Comparison of ENCODE assay signal across 8 mouse cellular contexts in the genomic region with DNA sequence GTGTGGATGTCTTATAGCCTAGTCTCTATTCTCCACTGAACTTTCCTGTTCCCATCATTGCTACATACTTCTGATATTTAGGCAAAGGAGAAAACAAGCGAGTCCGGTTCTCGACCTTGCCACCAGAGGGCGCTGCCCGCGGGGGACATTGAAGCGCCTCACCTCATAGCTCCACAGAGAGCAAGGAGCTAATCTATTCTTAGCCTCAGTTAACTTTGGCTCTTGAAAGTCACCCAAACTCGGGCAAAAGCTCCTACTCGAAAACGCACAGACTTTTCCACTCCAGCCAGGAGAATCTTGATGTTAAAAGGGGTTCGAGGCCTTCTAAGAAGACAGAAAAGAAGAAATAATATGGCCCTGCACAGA. TPM values are rescaled to one million over a fixed set of nuclear protein-coding genes. Genes with fewer than 3 reads are reported as not detected.
DNase-seq lines count a peak whose midpoint lies in the region; ATAC-seq and TF ChIP-seq lines count a peak whose summit lies in the region.

No protein-coding gene starts in this region.

- H3K4me2 ChIP-seq in heart, embryonic 11.5 days, result peak overlapping the region; percentile 81
- H3K4me2 ChIP-seq in kidney, embryonic 16.5 days (replicated peaks; ENCODE audit: low read depth, low read length), result peak overlapping the region; percentile 89
- peak overlapping the region; percentile 94 for H3K4me2 ChIP-seq in liver, embryonic 12.5 days
- peak overlapping the region; percentile 69 for H3K4me2 ChIP-seq in stomach, embryonic 14.5 days (replicated peaks; ENCODE audit: low read depth, low read length)

- TF ChIP-seq POLR2A in bone marrow macrophage, adult 2 months (IDR thresholded peaks at IDR 0.05; ENCODE audit: borderline replicate concordance, low read depth, low read length), result no peak
- TF ChIP-seq POLR2A in embryonic fibroblast, embryonic 13.5 days (IDR thresholded peaks at IDR 0.05; ENCODE audit: low read depth, low read length), result no peak

- H3K4me1 ChIP-seq in bone marrow macrophage, adult 2 months (ENCODE audit: control insufficient read depth, insufficient read depth, low read length), result peaks cover 42% of the 10 kb centered on the region
- no peaks in the 10 kb centered on the region for H3K4me1 ChIP-seq in embryonic fibroblast, embryonic 13.5 days (ENCODE audit: control insufficient read depth, insufficient read depth, low read length)
- H3K4me1 ChIP-seq in heart, embryonic 11.5 days (ENCODE audit: control insufficient read depth, insufficient read depth, low read length), result peaks cover 7% of the 10 kb centered on the region; the same call in 1 of the 2 replicates
- H3K4me1 ChIP-seq in kidney, embryonic 16.5 days (ENCODE audit: insufficient read depth, low read length), result peaks cover 18% of the 10 kb centered on the region
- peaks cover 31% of the 10 kb centered on the region for H3K4me1 ChIP-seq in liver, embryonic 12.5 days
- H3K4me1 ChIP-seq in stomach, embryonic 14.5 days (ENCODE audit: control insufficient read depth, insufficient read depth, low read length), result peaks cover 14% of the 10 kb centered on the region

- peak overlapping the region; percentile 39 for H3K27ac ChIP-seq in bone marrow macrophage, adult 2 months (ENCODE audit: insufficient read depth, low read depth, low read length)
- H3K27ac ChIP-seq in embryonic fibroblast, embryonic 13.5 days (ENCODE audit: insufficient read depth, low read length), result peak overlapping the region; percentile 24; the same call in 1 of the 2 replicates
- H3K27ac ChIP-seq in heart, embryonic 11.5 days (ENCODE audit: low read depth, low read length), result peak overlapping the region; percentile 77
- peak overlapping the region; percentile 79 for H3K27ac ChIP-seq in kidney, embryonic 16.5 days (ENCODE audit: low read length)
- H3K27ac ChIP-seq in liver, embryonic 12.5 days, result peak overlapping the region; percentile 72
- peak overlapping the region; percentile 75; the same call in 1 of the 2 replicates for H3K27ac ChIP-seq in stomach, embryonic 14.5 days (ENCODE audit: low read length)

- TF ChIP-seq CTCF in bone marrow macrophage, adult 2 months (IDR thresholded peaks at IDR 0.05; ENCODE audit: low read depth, low read length), result peak; percentile 96
- peak; percentile 74 for TF ChIP-seq CTCF in embryonic fibroblast, embryonic 13.5 days (IDR thresholded peaks at IDR 0.05; ENCODE audit: borderline replicate concordance, insufficient read depth, low read length)

- peak overlapping the region; percentile 82 for H3K9ac ChIP-seq in heart, embryonic 11.5 days (ENCODE audit: low read depth, low read length)
- peak overlapping the region; percentile 76; the same call in 1 of the 2 replicates for H3K9ac ChIP-seq in kidney, embryonic 16.5 days (replicated peaks; ENCODE audit: low read length)
- peak overlapping the region; percentile 72; the same call in 1 of the 2 replicates for H3K9ac ChIP-seq in liver, embryonic 12.5 days
- H3K9ac ChIP-seq in stomach, embryonic 14.5 days (replicated peaks; ENCODE audit: low read depth, low read length), result no peak overlapping the region

- no peaks in the 10 kb centered on the region for H3K27me3 ChIP-seq in heart, embryonic 11.5 days (ENCODE audit: control insufficient read depth, insufficient read depth, low read length)
- H3K27me3 ChIP-seq in kidney, embryonic 16.5 days (ENCODE audit: insufficient read depth, low read length), result no peaks in the 10 kb centered on the region
- H3K27me3 ChIP-seq in liver, embryonic 12.5 days (replicated peaks), result no peaks in the 10 kb centered on the region
- no peaks in the 10 kb centered on the region for H3K27me3 ChIP-seq in stomach, embryonic 14.5 days (ENCODE audit: control insufficient read depth, insufficient read depth, low read length)

- H3K36me3 ChIP-seq in heart, embryonic 11.5 days (ENCODE audit: control insufficient read depth, insufficient read depth, low read length), result no peaks in the 10 kb centered on the region
- no peaks in the 10 kb centered on the region for H3K36me3 ChIP-seq in kidney, embryonic 16.5 days (ENCODE audit: insufficient read depth, low read length)
- H3K36me3 ChIP-seq in liver, embryonic 12.5 days, result no peaks in the 10 kb centered on the region
- no peaks in the 10 kb centered on the region for H3K36me3 ChIP-seq in stomach, embryonic 14.5 days (ENCODE audit: control insufficient read depth, insufficient read depth, low read length)

- H3K9me3 ChIP-seq in heart, embryonic 11.5 days (replicated peaks; ENCODE audit: control insufficient read depth, low read length), result no peaks in the 10 kb centered on the region
- no peaks in the 10 kb centered on the region for H3K9me3 ChIP-seq in kidney, embryonic 16.5 days (ENCODE audit: low read length)
- H3K9me3 ChIP-seq in liver, embryonic 12.5 days (replicated peaks), result no peaks in the 10 kb centered on the region
- no peaks in the 10 kb centered on the region for H3K9me3 ChIP-seq in stomach, embryonic 14.5 days (ENCODE audit: control insufficient read depth, low read depth, low read length)

- peak; percentile 92 to 93 for DNase-seq in B cell, adult 2 months
- peak; percentile 75 to 86 for DNase-seq in natural killer cell, adult 2 months (ENCODE audit: low spot score in 2 of 2)

- WGBS in heart, embryonic 11.5 days (ENCODE audit: insufficient replicate concordance), result 1% methylated on average over 11 of the region's 11 CpGs
- WGBS in kidney, embryonic 16.5 days, result 0% methylated on average over 11 of the region's 11 CpGs
- WGBS in liver, embryonic 12.5 days (ENCODE audit: insufficient replicate concordance), result 0% methylated on average over 11 of the region's 11 CpGs
- under 1% methylated on average over 11 of the region's 11 CpGs for WGBS in stomach, embryonic 14.5 days

- peak overlapping the region; percentile 70; the same call in 1 of the 2 replicates for H3K4me3 ChIP-seq in bone marrow macrophage, adult 2 months (ENCODE audit: insufficient read depth, low read length)
- H3K4me3 ChIP-seq in embryonic fibroblast, embryonic 13.5 days (ENCODE audit: insufficient read depth, low read length), result 0 out of 2 replicates have a peak overlapping the region, but pooled peaks have one; percentile 53
- peak overlapping the region; percentile 75 for H3K4me3 ChIP-seq in heart, embryonic 11.5 days (ENCODE audit: low read depth, low read length)
- peak overlapping the region; percentile 66 for H3K4me3 ChIP-seq in kidney, embryonic 16.5 days (ENCODE audit: low read length)
- H3K4me3 ChIP-seq in liver, embryonic 12.5 days, result peak overlapping the region; percentile 70
- peak overlapping the region; percentile 62 for H3K4me3 ChIP-seq in stomach, embryonic 14.5 days (ENCODE audit: low read depth, low read length)

- ATAC-seq in heart, embryonic 11.5 days (replicated peaks; ENCODE audit: insufficient number of reproducible peaks, low FRiP score, low TSS enrichment), result no peak
- peak; percentile 62 for ATAC-seq in kidney, embryonic 16.5 days (ENCODE audit: low FRiP score, low TSS enrichment)
- peak; percentile 63 for ATAC-seq in liver, embryonic 12.5 days
- peak; percentile 47; the same call in 1 of the 2 replicates for ATAC-seq in stomach, embryonic 14.5 days (ENCODE audit: insufficient number of reproducible peaks, insufficient read depth, low FRiP score, low read depth)

RNA-seq across cellular contexts. Expression of a gene that starts 0.4 kb away (rescaled TPM):
- polyA plus RNA-seq in bone marrow macrophage, adult 2 months (2012; ENCODE audit: insufficient read depth, insufficient read length, missing spikeins), result 20.3 and 21.4 TPM in 2 replicates
- 22.5 and 23.6 TPM in 2 replicates for polyA plus RNA-seq in embryonic fibroblast, embryonic 13.5 days (2011; ENCODE audit: insufficient read length, low read depth, missing spikeins)
- 13.2 and 13.9 TPM in 2 replicates for polyA plus RNA-seq in heart, embryonic 11.5 days (2014; fragmentation: Nextera tagmentation; extraction: Ambion mirVana)
- 17.6 and 18.9 TPM in 2 replicates for polyA plus RNA-seq in kidney, embryonic 16.5 days (2015; fragmentation: Nextera tagmentation; extraction: Ambion mirVana)
- 7.0 and 7.5 TPM in 2 replicates for polyA plus RNA-seq in liver, embryonic 12.5 days (2016; fragmentation: Nextera tagmentation; extraction: Ambion mirVana)
- 14.7 and 14.9 TPM in 2 replicates for polyA plus RNA-seq in stomach, embryonic 14.5 days (2014; fragmentation: Nextera tagmentation; extraction: Ambion mirVana)

RNA-seq across cellular contexts. Expression of a gene that starts 45.2 kb away (rescaled TPM):
- 0.91 and 0.99 TPM in 2 replicates for polyA plus RNA-seq in bone marrow macrophage, adult 2 months (2012; ENCODE audit: insufficient read depth, insufficient read length, missing spikeins)
- polyA plus RNA-seq in embryonic fibroblast, embryonic 13.5 days (2011; ENCODE audit: insufficient read length, low read depth, missing spikeins), result 9.6 and 11.9 TPM in 2 replicates
- 1.6 and 1.8 TPM in 2 replicates for polyA plus RNA-seq in heart, embryonic 11.5 days (2014; fragmentation: Nextera tagmentation; extraction: Ambion mirVana)
- 5.9 and 6.3 TPM in 2 replicates for polyA plus RNA-seq in kidney, embryonic 16.5 days (2015; fragmentation: Nextera tagmentation; extraction: Ambion mirVana)
- 0.45 and 0.55 TPM in 2 replicates for polyA plus RNA-seq in liver, embryonic 12.5 days (2016; fragmentation: Nextera tagmentation; extraction: Ambion mirVana)
- polyA plus RNA-seq in stomach, embryonic 14.5 days (2014; fragmentation: Nextera tagmentation; extraction: Ambion mirVana), result 2.8 and 3.1 TPM in 2 replicates

Comparison
In these comparisons a context has a peak if more than half of its experiments do, and no peak if none do; other contexts are left out.
1. H3K27ac ChIP-seq: peak in every context shown above with its lines; median percentile 79 in kidney, embryonic 16.5 days; 77 in heart, embryonic 11.5 days; 75 in stomach, embryonic 14.5 days; 72 in liver, embryonic 12.5 days; 39 in bone marrow macrophage, adult 2 months; 24 in embryonic fibroblast, embryonic 13.5 days.